Mouse (Mus musculus) right cerebral cortex, postnatal 4 days (tissue): Measurements from ENCODE around the gene Nav2.
A peak's percentile ranks its signal among the peaks of the same experiment; 100 is the strongest.

Experiments used
- DNase-seq: peaks from one replicate; pipeline ENCODE4 v3.0.0-alpha.2; 2022

Gene Nav2

DNA sequence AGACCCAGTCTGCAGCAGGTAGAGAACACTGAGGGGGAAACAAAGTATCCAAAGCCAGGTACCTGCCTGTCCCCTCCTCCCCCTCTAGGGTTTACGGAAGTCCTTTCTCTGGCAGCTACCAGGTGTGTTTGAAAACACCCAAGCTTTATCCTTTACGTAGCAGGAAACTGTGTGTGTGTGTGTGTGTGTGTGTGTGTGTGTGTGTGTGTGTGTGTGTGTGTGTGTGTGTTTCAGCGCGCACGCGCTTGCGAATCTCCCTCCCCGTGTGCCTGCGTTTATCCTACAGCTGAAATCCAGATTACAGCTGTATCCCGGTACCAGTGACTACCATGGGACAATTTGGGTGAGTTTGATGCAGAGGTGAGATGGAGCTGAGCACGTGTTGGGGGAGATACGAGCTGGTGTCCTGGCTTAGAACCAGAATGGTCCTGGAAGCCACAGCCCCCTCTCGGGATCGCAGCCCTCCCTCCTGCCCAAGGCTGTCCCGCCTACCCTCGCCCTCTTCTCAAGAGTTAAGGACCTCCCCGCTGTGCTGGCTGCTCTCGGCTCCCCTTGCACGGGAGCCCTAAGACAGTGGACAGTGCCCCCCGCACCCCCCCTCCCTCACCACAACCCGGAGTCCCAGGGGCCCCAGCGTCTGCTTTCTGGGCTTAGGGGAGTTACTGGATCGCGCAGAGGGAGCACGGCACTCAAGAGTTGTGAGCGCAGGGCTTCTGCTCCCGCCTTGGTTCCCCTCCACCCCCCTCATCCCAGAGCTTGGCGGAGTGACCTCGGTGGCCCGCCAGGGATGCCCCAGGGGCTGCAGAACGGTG, 395.3 kb downstream of the Nav2 start:
- DNase-seq = no peak

DNA sequence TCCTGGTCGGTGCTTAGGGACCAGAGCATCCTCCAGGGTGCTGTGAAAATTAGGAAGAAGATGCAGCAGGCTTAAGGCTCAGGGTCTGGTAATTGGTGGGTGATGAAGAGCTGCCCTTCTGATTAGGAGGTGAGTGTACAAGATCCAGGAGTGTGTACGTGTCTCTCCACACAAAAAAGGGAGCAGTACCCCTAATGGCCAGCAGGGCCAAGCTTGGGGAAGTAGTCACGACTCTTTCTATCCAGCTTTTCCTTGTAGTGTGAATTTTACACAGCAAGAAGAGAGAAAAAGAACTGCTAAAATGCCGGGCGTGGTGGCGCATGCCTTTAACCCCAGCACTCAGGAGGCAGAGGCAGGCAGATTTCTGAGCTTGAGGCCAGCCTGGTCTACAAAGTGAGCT, 399.2 kb downstream of the Nav2 start:
- no peak for DNase-seq

DNA sequence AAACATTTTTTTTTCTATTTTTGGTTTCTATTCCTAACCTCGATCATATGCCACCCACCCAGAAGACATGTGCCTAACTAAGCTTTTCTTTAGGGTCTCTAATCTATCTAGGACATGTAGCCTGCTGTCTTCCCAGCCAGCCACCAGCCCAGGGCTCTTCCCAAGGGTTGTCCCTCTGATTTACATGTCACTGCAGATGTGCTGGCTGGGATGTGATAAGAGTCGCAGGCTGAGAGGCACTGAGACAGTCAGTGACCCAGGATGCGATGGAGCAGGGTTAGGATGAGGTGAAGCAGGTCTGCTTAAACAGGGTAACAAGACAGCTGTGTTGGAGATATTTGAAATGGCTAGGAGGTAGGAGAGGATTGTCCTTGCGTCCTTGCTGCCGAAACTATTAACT, 401.2 kb downstream of the Nav2 start:
- no peak for DNase-seq

DNA sequence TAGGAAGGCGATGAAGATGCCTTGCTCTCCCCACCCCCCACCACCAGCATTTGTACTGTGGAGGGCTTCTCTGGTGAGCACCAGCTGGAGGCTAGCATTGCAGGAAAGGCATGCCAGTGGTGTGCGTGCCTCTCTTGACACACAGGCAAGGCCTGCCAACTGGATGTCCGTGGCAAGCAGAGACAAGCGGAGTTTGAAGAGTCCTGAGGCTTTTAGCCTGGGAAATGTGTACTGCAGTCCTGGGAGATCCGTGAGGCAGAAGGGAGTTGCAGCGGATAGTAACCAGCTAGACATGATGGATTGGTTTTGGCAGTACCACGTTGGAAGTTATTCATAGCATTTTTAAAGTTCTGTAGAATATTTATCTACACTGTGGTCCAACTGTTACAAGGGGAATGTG, 405.4 kb downstream of the Nav2 start:
- DNase-seq = no peak

DNA sequence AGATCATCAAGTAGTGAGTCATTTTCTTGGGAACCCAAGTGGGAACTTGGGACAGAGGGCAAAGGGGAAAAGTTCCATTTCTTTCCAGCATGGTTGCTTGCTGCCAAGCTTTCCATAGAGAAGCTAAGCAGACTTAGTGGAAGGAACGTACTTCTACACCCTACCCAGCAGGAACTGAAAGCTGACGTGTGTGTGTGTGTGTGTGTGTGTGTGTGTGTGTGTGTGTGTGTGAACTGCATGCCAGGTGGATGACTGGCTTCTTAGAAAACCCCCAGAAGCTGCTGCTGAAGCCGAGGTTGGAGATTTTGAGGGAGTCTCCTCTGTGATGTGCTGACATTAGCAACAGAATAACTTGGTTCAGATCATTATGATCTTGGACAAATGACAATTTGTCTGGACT, 406.5 kb downstream of the Nav2 start:
- no peak for DNase-seq

DNA sequence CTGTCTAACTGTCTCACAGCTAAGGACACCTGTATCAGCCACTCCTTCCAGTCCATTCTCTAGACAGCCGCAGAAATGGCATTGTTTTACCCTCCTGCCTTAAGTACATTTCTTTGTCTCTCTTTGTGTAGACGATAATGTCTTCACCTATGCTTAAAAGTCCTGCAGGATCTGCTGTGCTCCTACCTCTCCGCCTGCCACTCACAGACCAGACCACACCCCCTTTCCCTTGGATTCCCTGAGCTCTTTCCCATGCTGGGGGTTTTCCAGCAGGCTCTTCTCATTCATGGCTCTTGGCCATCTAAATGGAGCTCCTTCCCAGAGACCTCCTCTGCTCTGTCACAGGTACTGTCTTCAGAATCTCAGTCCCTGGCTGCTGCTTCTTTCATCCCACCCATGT, 408.1 kb downstream of the Nav2 start:
- no peak for DNase-seq

DNA sequence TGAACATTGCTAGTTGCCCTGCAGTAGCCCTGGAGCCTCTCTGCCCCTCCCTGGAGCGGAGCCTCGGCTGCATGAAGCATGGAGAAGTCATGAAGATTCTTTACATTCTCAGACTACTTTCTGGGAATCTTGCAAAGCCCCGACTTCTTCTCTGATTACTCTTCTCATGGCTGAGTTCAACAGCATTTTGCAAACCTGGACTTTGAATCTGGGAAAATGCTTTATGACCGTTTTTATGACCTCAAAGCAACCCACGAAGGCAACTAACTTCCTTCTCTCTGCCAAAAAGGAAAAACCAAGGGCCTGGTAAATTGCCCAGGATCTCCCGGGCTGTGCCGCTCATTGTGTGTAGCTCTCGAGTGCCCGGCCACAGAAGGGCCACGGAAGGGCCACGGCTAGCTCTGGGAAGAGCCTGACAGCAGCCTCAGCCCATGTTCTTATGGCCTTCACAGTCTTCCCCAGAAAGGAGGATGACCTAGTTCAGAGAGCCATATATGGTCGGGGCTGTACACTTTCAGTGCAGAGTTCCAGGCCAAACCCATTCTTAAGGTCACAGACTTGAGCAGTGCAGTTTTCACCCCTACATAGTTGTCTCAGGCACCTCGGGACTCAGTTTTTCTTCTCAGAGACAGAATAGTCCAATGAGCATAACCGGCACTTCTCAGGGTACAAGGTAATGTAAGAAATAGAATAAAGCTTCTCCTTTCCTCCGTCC, 409.8 kb downstream of the Nav2 start:
- DNase-seq = no peak

DNA sequence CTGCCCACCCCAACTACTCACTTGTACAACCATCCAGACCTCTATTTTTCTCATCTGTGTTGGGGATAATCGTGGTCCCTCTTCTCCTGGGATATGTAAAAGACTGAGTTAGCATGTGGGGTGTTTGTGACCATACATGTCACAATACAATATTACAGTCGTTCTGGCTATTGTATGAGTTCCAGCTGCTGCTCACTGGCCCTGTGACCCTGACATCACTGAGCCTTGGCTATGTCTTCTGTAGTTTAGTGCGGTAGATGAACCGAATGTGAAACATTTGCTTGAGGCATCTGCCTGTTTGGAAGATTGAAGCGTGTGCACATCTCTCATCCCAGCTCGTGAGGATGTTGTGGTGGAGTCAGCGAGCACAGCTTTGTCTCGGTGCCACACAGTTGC, 410.4 kb downstream of the Nav2 start:
- no peak for DNase-seq

DNA sequence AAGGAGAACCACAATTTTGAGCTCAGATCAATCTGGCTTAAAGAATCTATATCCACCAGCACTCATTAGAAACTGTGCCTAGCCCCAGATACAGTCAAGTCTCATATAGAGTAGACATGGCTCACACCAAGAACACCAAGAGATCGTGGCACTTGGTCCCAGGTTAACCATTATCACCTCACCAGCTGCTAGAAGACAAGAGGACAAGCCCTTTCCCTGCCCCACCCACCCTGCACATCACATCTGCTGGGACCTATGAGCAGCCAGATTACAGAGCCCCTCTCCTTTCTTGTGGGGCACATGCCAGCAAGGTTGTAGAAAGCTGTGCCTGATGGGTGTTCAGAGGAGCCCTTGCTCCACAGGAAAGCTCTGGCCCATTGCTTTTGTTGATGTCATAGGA, 411.5 kb downstream of the Nav2 start:
- DNase-seq = no peak

DNA sequence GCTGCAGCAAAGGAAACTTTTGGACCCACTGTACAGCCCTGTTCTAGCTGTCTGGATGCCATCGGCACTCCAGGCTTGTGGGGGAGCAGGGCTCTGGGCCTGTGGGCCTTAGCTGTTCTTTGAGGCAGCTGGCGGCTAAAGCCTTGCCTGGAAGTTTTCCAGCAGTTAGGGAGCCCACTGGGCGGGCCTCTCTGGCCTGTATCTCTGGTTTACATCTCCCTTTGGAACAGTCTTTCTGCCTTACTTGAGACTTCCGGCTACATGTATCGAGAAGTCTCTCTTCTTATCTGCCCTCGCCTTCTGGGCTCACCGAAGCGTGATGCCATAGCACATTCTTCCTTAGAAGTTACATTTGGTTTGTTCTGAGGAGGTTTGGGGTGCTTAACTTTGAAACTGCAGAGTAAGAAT, 412.6 kb downstream of the Nav2 start:
- no peak for DNase-seq

DNA sequence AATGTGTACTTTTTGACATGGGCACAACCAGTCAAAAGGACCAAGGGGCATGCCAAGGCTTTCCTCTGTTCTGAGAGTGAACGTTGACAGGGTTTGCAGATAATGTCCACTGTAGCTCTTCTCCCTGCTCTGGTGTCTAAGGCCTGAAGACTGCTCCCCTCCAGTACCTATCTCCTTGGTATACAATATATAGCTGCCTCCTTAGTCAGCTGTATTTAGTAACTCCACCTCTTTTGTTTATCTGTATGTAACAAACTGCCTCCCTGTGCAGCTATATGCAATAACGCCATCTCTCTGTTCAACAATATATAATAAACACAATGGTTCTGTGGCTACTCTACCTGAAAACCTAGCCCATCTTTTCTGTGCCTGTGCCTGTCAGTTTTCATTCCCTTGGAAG, 413.7 kb downstream of the Nav2 start:
- no peak for DNase-seq

DNA sequence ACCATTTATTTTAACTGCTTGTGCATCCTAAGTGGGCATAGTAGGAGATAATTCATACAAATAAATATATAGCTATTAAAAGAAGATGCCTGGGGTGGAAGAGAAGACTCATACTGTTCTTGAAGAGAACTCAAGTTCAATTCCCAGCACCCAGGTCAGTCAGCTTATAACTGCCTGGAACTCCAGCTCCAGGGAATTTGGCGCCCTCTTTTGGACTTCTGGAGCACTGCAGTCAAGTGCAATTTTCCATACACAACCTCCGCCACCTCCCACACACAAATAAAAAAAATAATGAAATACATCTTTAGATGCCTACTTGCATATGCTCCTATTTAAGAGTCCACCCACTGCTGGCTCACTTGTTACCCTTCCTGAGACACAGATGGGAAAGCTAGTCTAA, 416.1 kb downstream of the Nav2 start:
- no peak for DNase-seq

DNA sequence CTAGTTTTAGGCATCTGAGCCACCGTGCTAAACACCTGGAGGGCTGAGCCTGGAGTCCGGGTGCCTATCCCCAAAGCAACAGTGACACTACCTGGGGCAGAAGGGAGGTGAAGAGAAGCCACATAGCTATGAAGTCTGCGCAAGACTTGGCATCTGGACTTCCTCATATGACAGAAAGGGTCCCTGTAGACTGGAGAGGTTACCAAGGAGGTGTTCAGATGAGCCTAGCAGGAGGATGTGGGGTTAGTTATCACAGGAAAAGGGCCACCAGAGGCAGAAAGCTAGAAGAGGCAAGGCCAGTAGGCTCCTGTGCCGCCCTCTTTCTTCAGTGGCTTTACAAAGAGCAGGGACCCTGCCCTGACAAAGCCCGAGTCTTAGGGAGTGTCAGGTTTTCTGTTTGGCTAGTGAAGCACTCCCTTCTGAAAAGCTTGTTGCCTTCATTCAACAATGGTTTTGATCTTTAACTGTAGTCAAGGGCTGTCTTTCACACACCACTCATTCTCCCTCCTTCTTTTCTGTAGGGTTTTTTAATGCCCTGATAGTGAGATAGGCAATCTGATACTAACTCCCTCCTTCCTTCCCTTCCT, 417.7 kb downstream of the Nav2 start:
- DNase-seq = no peak

DNA sequence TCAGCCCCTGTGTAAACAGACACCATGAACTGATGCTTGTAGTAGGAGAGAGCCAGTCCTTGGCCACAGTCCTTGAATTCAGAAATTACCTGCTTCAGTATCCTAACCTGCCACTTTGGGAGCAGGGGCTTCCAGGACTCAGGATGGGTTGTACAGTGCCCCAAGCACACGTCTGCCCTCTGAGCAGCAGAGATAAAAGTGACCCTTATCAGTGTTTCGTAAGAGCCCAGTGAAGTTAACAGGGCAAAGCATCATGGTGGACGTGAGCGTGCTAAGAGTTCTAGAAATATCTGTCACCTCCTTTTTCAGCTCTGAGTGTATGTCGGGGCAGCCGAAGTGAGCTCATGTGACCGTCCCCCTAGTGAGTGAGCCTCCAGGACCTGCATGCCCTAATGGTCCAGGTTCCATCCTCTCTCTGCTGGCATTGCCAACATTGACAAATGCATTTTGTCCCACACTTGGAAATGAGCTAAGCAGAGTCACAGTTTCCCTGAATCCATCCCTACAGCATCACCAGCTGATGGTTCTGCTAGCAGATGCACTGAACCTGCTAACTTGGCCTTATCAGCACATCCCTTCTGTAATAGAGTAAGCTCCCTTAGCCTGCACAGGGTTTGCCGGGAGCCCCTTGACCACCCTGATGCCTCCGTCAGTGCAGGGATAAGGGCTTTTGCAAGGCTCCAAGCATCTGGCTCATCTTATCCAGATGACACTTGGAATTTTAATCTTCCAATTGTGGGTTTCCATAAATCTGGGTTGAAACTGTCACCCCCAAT, 418.6 kb downstream of the Nav2 start:
- DNase-seq = no peak

DNA sequence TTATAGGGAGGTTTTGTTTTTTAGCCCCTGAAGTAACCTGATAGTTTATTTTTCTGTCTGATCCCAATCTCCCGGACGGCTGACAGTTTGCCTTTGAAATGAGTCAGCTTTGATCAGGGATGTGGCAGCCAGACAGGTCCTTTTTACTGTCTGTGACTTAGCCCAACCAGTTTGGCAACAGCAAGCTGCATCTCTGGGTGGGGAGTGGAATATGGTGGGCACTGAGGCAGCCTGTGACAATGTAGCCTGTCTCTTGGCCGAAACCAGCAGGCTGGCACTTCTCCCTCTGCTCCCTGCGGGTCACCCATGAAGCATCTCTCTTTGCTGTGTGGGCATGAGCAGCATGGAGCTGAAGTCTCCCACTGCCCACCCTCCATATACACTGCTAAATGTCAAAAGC, 421.7 kb downstream of the Nav2 start:
- no peak for DNase-seq

DNA sequence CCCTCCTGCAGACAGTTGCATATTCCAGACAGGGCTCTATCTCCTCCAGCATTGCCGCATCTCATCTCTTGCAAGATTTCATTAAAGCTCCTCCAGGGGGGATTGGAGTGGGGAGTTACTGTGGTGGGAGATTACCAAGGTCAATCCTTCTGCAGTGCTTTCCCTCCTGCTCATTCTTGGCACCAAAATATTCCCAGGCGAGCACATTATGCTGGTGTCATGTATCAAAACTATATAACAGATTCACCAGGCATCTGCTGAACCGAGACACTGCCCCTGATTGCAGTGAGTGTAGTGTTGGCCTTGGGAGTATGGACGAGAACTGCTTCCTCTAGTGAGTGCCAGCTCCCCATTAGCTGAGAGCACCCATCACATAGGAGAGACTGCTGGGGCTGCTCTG, 423.4 kb downstream of the Nav2 start:
- DNase-seq = no peak

DNA sequence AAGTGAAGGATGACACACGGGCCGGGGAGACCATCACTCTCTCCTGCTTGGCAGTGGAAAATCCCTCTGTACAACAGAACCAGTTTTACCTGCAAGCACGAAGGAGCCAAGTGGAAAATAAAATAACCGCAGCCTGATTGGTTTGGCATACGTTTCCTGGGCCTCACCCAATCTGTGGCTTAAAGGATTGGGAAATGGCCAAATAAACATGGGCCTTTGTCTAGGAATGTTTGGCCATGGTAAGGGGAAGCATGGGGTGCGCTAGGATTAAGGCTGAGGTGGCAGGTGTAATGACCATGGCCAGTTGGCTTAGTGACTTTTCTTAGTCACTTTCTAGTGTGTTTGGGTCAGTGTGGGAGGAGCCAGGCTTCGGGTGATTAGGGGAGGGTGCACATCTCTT, 424.1 kb downstream of the Nav2 start:
- DNase-seq = no peak

DNA sequence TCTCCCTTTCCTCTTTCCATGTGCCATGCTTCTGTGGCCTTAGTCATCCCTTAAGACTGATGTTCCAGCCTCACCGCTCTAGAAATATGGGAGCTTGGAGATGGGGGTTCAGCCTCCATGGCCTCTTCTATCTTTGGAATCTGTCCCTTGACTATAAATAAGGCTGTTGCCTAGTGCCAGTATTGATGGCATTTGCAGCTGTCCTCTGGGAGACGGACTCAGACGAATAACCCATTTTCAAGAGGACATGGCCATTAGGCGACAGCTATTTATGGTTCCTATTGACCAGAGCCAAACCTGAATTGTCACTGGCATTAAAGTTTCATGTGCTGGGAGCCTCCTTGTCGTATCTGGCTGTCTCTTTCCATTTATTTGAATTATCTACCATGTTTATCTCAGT, 425.6 kb downstream of the Nav2 start:
- DNase-seq = no peak

DNA sequence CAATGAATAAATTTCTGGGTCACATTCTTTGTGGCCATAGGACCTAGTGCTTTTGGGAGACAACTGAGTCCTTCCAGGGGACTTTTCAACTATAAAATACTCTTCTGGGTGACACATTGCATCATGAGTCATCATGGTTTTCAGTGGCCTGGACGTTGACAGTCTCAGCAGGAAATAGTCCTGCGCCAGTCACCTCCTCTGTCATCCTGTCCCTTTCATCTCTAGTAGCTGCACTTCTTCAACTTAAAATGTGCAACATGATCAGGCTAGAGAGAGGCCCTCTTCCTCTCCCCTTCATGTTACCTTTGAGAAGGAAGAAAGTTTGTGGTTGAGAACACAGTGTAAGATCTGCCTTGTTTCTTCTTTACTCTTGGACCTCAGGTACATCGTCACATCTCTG, 426.5 kb downstream of the Nav2 start:
- DNase-seq = no peak

DNA sequence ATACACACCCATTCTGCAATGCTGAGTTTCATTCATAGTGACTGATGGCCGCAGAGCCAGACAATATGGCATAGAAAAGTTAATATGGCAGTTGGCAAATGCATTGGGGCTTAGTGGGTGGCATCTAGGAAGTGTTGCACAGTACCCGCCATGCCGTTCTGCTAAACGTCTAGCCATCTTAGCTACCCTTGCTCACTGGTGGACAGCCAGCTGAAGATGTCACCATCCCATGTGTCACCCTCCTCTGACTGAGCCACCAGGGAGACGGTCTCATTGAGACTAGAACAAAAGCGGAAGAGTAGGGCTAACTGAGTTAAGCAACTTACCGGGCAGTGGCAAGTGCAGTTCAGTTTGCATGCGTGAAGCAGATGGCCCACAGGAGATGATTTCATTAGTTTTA, 428.2 kb downstream of the Nav2 start:
- DNase-seq = no peak

DNA sequence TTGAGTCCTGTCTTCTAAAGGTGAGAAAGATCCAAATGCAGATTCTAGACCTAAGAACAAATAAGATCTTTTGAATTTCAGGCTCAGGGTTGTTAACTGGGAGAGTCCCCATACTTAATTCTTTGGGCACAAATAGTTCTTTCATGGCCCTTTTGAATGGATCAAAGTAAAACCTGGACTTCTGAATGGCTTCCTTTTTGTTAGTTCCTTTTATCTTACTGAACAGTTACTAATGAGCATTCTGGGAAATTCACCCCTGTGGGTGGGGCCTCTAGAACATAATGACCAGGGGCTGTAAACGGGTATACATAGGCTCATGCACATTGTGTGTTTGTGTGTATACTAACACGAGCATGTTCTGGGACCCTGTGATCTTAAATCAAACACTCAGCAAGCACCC, 429.2 kb downstream of the Nav2 start:
- DNase-seq = no peak

DNA sequence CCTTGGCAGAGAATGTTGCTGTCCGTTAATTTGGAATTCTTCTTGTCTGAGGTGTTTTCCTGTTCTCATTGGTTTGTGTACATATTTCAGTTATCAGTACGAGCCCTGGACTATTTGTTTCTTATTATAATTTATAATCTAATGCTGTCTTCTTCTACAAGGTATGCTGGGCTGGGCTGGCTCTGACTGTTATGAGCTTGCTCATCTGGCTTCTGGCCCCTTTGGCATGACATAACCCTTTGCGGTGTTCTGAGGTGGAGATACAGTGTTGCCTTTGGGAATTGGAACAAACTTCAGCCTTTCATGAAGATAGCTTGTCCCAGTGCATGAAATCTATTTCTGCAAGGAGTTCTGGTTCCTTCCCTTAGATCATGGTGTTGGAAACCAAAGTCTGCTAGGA, 431.4 kb downstream of the Nav2 start:
- no peak for DNase-seq

DNA sequence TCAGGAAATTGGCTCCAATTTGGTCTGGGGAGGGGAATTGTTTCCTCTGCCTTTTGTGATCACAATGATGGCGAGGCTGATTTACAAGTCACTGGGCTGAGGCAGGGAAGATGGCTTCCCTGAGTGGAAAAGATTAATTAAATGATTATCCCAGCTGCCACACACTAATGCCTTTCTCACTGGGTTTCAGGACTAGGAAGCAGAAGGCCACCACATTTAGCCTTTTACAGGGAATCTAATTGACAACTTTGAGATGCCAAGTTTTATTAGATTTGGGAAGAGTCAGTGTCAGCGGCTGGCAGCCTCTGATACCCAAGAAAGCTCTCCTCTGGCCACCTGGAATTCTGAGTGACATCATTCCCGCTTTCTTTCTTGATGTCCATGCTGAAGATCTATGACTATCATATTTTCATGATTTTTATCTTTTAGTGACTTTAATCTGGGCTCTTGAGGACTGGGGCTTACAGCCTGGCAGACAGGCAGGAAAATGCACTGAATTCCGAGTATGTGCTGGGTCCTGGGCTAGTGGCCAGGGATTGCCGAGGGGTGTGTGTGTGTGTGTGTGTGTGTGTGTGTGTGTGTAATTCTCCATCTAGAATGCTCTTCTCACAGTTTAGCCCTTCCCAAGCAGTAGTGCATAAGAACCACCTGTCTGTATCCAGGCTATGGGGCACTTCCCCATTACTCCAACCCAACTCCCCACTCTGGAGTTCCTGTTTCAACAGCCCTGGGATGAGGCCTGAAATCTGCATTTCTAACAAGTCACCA, 432.8 kb downstream of the Nav2 start:
- peak; percentile 42 for DNase-seq
